Mouse (Mus musculus) liver, embryonic 14.5 days (tissue): ENCODE data around the gene Dynll2. TPM values are rescaled to one million over a fixed set of nuclear protein-coding genes. Genes with fewer than 3 reads are reported as not detected.
A peak's percentile ranks its signal among the peaks of the same experiment; 100 is the strongest.

Experiments
- ATAC-seq: fragments of 200-750 bp; cut with Nextera tagmentation; 2 replicates; pipeline ENCODE4 v1.8.0; 2017; ENCODE audit warnings: moderate number of reproducible peaks, mild to moderate bottlenecking, moderate library complexity; ENCODE audit not compliant: insufficient read depth
- DNase-seq, 3 experiments: peaks; one replicate each; pipeline ENCODE4 v3.0.0-alpha.2; 2012 to 2013; ENCODE audit warnings: low read depth in 3 of 3, low spot score in 3 of 3
- H3K27ac ChIP-seq: fragments of 300-500 bp; sonication (generic); 2 replicates; pipeline ENCODE4 v1.5.1; 2014; ENCODE audit warnings: moderate library complexity, mild to moderate bottlenecking, control low read depth, inconsistent platforms
- H3K27me3 ChIP-seq: fragments of 300-500 bp; sonication (generic); 2 replicates; pipeline ENCODE4 v1.6.1; 2014; ENCODE audit warnings: mild to moderate bottlenecking, low read length, moderate library complexity; ENCODE audit not compliant: control insufficient read depth, insufficient read depth
- H3K36me3 ChIP-seq: fragments of 300-500 bp; sonication (generic); replicated peaks from 2 replicates; pipeline ENCODE4 v1.6.1; 2014; ENCODE audit warnings: low read depth; ENCODE audit not compliant: control insufficient read depth, insufficient read depth
- H3K4me1 ChIP-seq, 2 experiments: fragments of 200-500 bp in 1 of 2; fragments of 300-500 bp in 1 of 2; sonication (generic) in 1 of 2; replicated peaks; 2 replicates each; pipeline ENCODE4 v1.6.1; 2012 to 2014; ENCODE audit warnings: antibody characterized with exemption in 1 of 2, inconsistent platforms in 1 of 2, low read length in 1 of 2; ENCODE audit not compliant: control insufficient read depth in 2 of 2, insufficient read depth in 2 of 2
- H3K4me2 ChIP-seq: fragments of 300-500 bp; sonication (generic); 2 replicates; pipeline ENCODE4 v1.6.1; 2014; ENCODE audit warnings: low read depth, mild to moderate bottlenecking, control low read depth, moderate library complexity
- H3K4me3 ChIP-seq, 2 experiments: fragments of 200-500 bp in 1 of 2; fragments of 300-500 bp in 1 of 2; sonication (generic) in 1 of 2; 2 replicates each; pipeline ENCODE4 v1.5.1; 2012 to 2014; ENCODE audit warnings: low read depth in 2 of 2, low read length in 2 of 2, mild to moderate bottlenecking in 2 of 2, control low read depth in 1 of 2, inconsistent platforms in 1 of 2, moderate library complexity in 1 of 2; ENCODE audit not compliant: insufficient read depth in 1 of 2
- H3K9ac ChIP-seq: fragments of 300-500 bp; sonication (generic); replicated peaks from 2 replicates; pipeline ENCODE4 v1.6.1; 2014; ENCODE audit warnings: mild to moderate bottlenecking, control low read depth, moderate library complexity
- H3K9me3 ChIP-seq: fragments of 300-500 bp; sonication (generic); 2 replicates; pipeline ENCODE4 v1.6.1; 2016; ENCODE audit warnings: low read length, mixed read lengths; ENCODE audit not compliant: control insufficient read depth
- CTCF ChIP-seq: IDR thresholded peaks from 2 replicates; pipeline ENCODE4 v1.5.1; 2016; ENCODE audit warnings: antibody characterized with exemption, low read depth, control low read depth
- EP300 ChIP-seq: IDR thresholded peaks from 2 replicates; pipeline ENCODE4 v1.6.1; 2016; ENCODE audit warnings: antibody characterized with exemption, low read depth
- WGBS: fragments of 180-500 bp; shearing (Covaris S2); extraction: QIAGEN DNeasy Blood & Tissue Kit; methylation state at CpG from one replicate; pipeline ENCODE4 v1.1.7; 2014; ENCODE audit not compliant: insufficient replicate concordance; 5-methylcytosine and 5-hydroxymethylcytosine counted together
- polyA plus RNA-seq, 2 experiments: library from polyadenylated mRNA; depleted of rRNA in 1 of 2; stranded (reverse) in 1 of 2; unstranded in 1 of 2; fragments of >200 nt; fragmentation: Nextera tagmentation in 1 of 2; extraction: Ambion mirVana in 1 of 2; gene quantifications; 2 replicates each; pipeline versions ENCODE4 v1.2.1 to v1.2.3; 2012 to 2014

The Dynll2 gene
- polyA plus RNA-seq, 2 experiments = 5.7 to 21.5 TPM

GRCm38 (mm10) chr11:87991806-87992205 is 4.5 kb upstream of the Dynll2 start:
- no peak overlapping the region for H3K4me3 ChIP-seq
- DNase-seq (no peak), ATAC-seq (no peak)
- H3K4me2 ChIP-seq = no peak overlapping the region
- 38% methylated on average over 4 of the region's 4 CpGs for WGBS
- H3K4me1 ChIP-seq = peaks cover 0 to 3% of the 10 kb centered on the region in 2 experiments; a peak in 1 of 4 replicates
- no peak for TF ChIP-seq EP300
- no peak for TF ChIP-seq CTCF
- no peak overlapping the region for H3K27ac ChIP-seq
- H3K9me3 ChIP-seq = no peaks in the 10 kb centered on the region
- no peaks in the 10 kb centered on the region for H3K36me3 ChIP-seq
- H3K27me3 ChIP-seq = no peaks in the 10 kb centered on the region
- H3K9ac ChIP-seq = no peak overlapping the region

- Histone ChIP-seq H3K9ac (peak overlapping the region; percentile 66), H3K4me3 (peak overlapping the region; percentile 74 to 90), H3K27me3 (no peaks in the 10 kb centered on the region), H3K27ac (no peak overlapping the region), H3K9me3 (no peaks in the 10 kb centered on the region), H3K36me3 (peaks cover 8% of the 10 kb centered on the region), H3K4me2 (peak overlapping the region; percentile 97), H3K4me1 (peaks cover 7 to 16% of the 10 kb centered on the region in 2 experiments)
- WGBS = 65% methylated on average over 11 of the region's 11 CpGs
- ATAC-seq (no peak), DNase-seq (no peak)
- no peak for TF ChIP-seq CTCF
- no peak for TF ChIP-seq EP300
These were observed 528 bp upstream of the Dynll2 start for GRCm38 (mm10) chr11:87987861-87988260.

- peak overlapping the region; percentile 69 for H3K27ac ChIP-seq
- H3K36me3 ChIP-seq = peaks cover 17% of the 10 kb centered on the region
- no peaks in the 10 kb centered on the region for H3K9me3 ChIP-seq
- peak overlapping the region; percentile 86 to 90 for H3K4me3 ChIP-seq
- TF ChIP-seq EP300 = no peak
- peak; percentile 38 for TF ChIP-seq CTCF
- peak overlapping the region; percentile 85 for H3K9ac ChIP-seq
- peaks cover 7 to 16% of the 10 kb centered on the region in 2 experiments for H3K4me1 ChIP-seq
- H3K4me2 ChIP-seq = peak overlapping the region; percentile 97
- ATAC-seq = peak; percentile 40
- no peaks in the 10 kb centered on the region for H3K27me3 ChIP-seq
- 6% methylated on average over 13 of the region's 13 CpGs for WGBS
- peak; percentile 49 to 51 (median 49) for DNase-seq
These were observed 1.1 kb downstream of the Dynll2 start for GRCm38 (mm10) chr11:87986141-87986741.

- Histone ChIP-seq H3K36me3 (peaks cover 22% of the 10 kb centered on the region), H3K27me3 (no peaks in the 10 kb centered on the region), H3K4me2 (peak overlapping the region; percentile 97), H3K4me1 (peaks cover 7 to 16% of the 10 kb centered on the region in 2 experiments), H3K9ac (peak overlapping the region; percentile 38; the same call in 1 of the 2 replicates), H3K9me3 (no peaks in the 10 kb centered on the region), H3K27ac (no peak overlapping the region), H3K4me3 (peak overlapping the region; percentile 31 to 90)
- 44% methylated on average over 9 of the region's 9 CpGs for WGBS
- no peak for TF ChIP-seq EP300
- no peak for TF ChIP-seq CTCF
- no peak for ATAC-seq
- no peak for DNase-seq
These were observed 1.7 kb downstream of the Dynll2 start for GRCm38 (mm10) chr11:87985643-87986042.

- H3K9ac ChIP-seq = no peak overlapping the region
- H3K4me3 ChIP-seq = no peak overlapping the region
- H3K4me2 ChIP-seq = no peak overlapping the region
- WGBS = 71% methylated on average over 3 of the region's 3 CpGs
- H3K36me3 ChIP-seq = peaks cover 28% of the 10 kb centered on the region
- H3K4me1 ChIP-seq = peaks cover 7 to 16% of the 10 kb centered on the region in 2 experiments
- ATAC-seq = no peak
- no peak for TF ChIP-seq EP300
- no peak for TF ChIP-seq CTCF
- H3K27ac ChIP-seq = no peak overlapping the region
- H3K9me3 ChIP-seq = no peaks in the 10 kb centered on the region
- DNase-seq = no peak
- no peaks in the 10 kb centered on the region for H3K27me3 ChIP-seq
These were observed 2.8 kb downstream of the Dynll2 start for GRCm38 (mm10) chr11:87984571-87984970.
